Mouse (Mus musculus) forebrain, embryonic 11.5 days (tissue): ENCODE results near the gene Nol4l. TPM values are rescaled to one million over a fixed set of nuclear protein-coding genes. Genes with fewer than 3 reads are reported as not detected.

Source experiments
- ATAC-seq: fragments of 200-750 bp; cut with Nextera tagmentation; replicated peaks from 2 replicates; pipeline ENCODE4 v1.8.0; 2017; ENCODE audit warnings: moderate TSS enrichment; ENCODE audit not compliant: low FRiP score
- DNase-seq: peaks from one replicate; pipeline ENCODE4 v3.0.0-alpha.2; 2017; ENCODE audit warnings: low spot score
- H3K27ac ChIP-seq: fragments of 300-500 bp; sonication (generic); 2 replicates; pipeline ENCODE4 v1.5.1; 2014; ENCODE audit warnings: low read depth, low read length
- H3K27me3 ChIP-seq: fragments of 300-500 bp; sonication (generic); 2 replicates; pipeline ENCODE4 v1.6.1; 2014; ENCODE audit warnings: mild to moderate bottlenecking, low read length, mixed read lengths; ENCODE audit not compliant: control insufficient read depth, insufficient read depth
- H3K36me3 ChIP-seq: fragments of 300-500 bp; sonication (generic); 2 replicates; pipeline ENCODE4 v1.6.1; 2014; ENCODE audit warnings: mild to moderate bottlenecking, low read length, moderate library complexity, mixed read lengths; ENCODE audit not compliant: control insufficient read depth, insufficient read depth
- H3K4me1 ChIP-seq: fragments of 300-500 bp; sonication (generic); replicated peaks from 2 replicates; pipeline ENCODE4 v1.6.1; 2014; ENCODE audit warnings: low read length, mixed read lengths; ENCODE audit not compliant: control insufficient read depth, insufficient read depth
- H3K4me2 ChIP-seq: fragments of 300-500 bp; sonication (generic); 2 replicates; pipeline ENCODE4 v1.6.1; 2014; ENCODE audit warnings: low read depth, mild to moderate bottlenecking, low read length, moderate library complexity, mixed read lengths; ENCODE audit not compliant: severe bottlenecking
- H3K4me3 ChIP-seq: fragments of 300-500 bp; sonication (generic); 2 replicates; pipeline ENCODE4 v1.5.1; 2014; ENCODE audit warnings: low read depth, low read length
- H3K9ac ChIP-seq: fragments of 300-500 bp; sonication (generic); 2 replicates; pipeline ENCODE4 v1.6.1; 2014; ENCODE audit warnings: low read length
- H3K9me3 ChIP-seq: fragments of 300-500 bp; sonication (generic); 2 replicates; pipeline ENCODE4 v1.6.1; 2016; ENCODE audit warnings: low read length, mixed read lengths; ENCODE audit not compliant: control insufficient read depth
- WGBS: fragments of 180-500 bp; shearing (Covaris S2); extraction: QIAGEN DNeasy Blood & Tissue Kit; methylation state at CpG from one replicate; pipeline ENCODE4 v1.1.7; 2014; 5-methylcytosine and 5-hydroxymethylcytosine counted together
- polyA plus RNA-seq: library from polyadenylated mRNA; unstranded; fragments of >200 nt; fragmentation: Nextera tagmentation; extraction: Ambion mirVana; gene quantifications from 2 replicates; pipeline ENCODE4 v1.2.1, GENCODE M21; 2014

Gene Nol4l
- polyA plus RNA-seq, 1 experiment from 2014 or later: 25.6 TPM

- no peaks in the 10 kb centered on the region for H3K36me3 ChIP-seq
- H3K9me3 ChIP-seq: no peaks in the 10 kb centered on the region
- ATAC-seq (no peak), DNase-seq (no peak)
- peaks cover 23% of the 10 kb centered on the region for H3K4me1 ChIP-seq
- WGBS: 19% methylated on average over 6 of the region's 6 CpGs
- H3K27ac ChIP-seq: no peak overlapping the region
- no peak overlapping the region for H3K4me2 ChIP-seq
- no peak overlapping the region for H3K4me3 ChIP-seq
- H3K27me3 ChIP-seq: no peaks in the 10 kb centered on the region; the same call in 1 of the 2 replicates
- H3K9ac ChIP-seq: no peak overlapping the region
Measured at GRCm38 (mm10) chr2:153511562-153511961, 18.2 kb downstream of the Nol4l start.

- H3K36me3 ChIP-seq: no peaks in the 10 kb centered on the region
- no peak for ATAC-seq
- H3K9ac ChIP-seq: no peak overlapping the region
- DNase-seq: no peak
- no peak overlapping the region for H3K4me2 ChIP-seq
- 80% methylated on average over 8 of the region's 8 CpGs for WGBS
- H3K4me1 ChIP-seq: peaks cover 23% of the 10 kb centered on the region
- no peaks in the 10 kb centered on the region for H3K9me3 ChIP-seq
- no peak overlapping the region for H3K27ac ChIP-seq
- no peak overlapping the region for H3K4me3 ChIP-seq
- H3K27me3 ChIP-seq: no peaks in the 10 kb centered on the region
Measured at GRCm38 (mm10) chr2:153510136-153510535, 19.6 kb downstream of the Nol4l start.

GRCm38 (mm10) chr2:153509211-153510029, 20.4 kb downstream of the Nol4l start:
- Histone ChIP-seq H3K4me1 (peaks cover 23% of the 10 kb centered on the region), H3K27me3 (no peaks in the 10 kb centered on the region), H3K4me3 (no peak overlapping the region), H3K27ac (peak overlapping the region; percentile 67), H3K9me3 (no peaks in the 10 kb centered on the region), H3K9ac (peak overlapping the region; percentile 32; the same call in 1 of the 2 replicates), H3K4me2 (0 out of 2 replicates have a peak overlapping the region, but pooled peaks have one; percentile 24), H3K36me3 (no peaks in the 10 kb centered on the region)
- ATAC-seq (peak; percentile 68), DNase-seq (peak; percentile 76)
- WGBS: 8% methylated on average over 18 of the region's 18 CpGs

- H3K4me1 ChIP-seq: peaks cover 23% of the 10 kb centered on the region
- H3K4me3 ChIP-seq: no peak overlapping the region
- H3K27me3 ChIP-seq: no peaks in the 10 kb centered on the region
- H3K27ac ChIP-seq: no peak overlapping the region
- ATAC-seq: no peak
- no peaks in the 10 kb centered on the region for H3K9me3 ChIP-seq
- WGBS: 70% methylated on average over 3 of the region's 3 CpGs
- H3K36me3 ChIP-seq: no peaks in the 10 kb centered on the region
- peak overlapping the region; percentile 14; the same call in 1 of the 2 replicates for H3K9ac ChIP-seq
- no peak overlapping the region for H3K4me2 ChIP-seq
- DNase-seq: no peak
Measured at GRCm38 (mm10) chr2:153508405-153508804, 21.4 kb downstream of the Nol4l start.

- Histone ChIP-seq H3K4me2 (no peak overlapping the region), H3K27me3 (no peaks in the 10 kb centered on the region), H3K9ac (no peak overlapping the region), H3K4me1 (peaks cover 23% of the 10 kb centered on the region), H3K36me3 (no peaks in the 10 kb centered on the region), H3K27ac (no peak overlapping the region), H3K4me3 (no peak overlapping the region), H3K9me3 (no peaks in the 10 kb centered on the region)
- no peak for DNase-seq
- ATAC-seq: no peak
- 100% methylated on average over 2 of the region's 2 CpGs for WGBS
Measured at GRCm38 (mm10) chr2:153507969-153508368, 21.8 kb downstream of the Nol4l start.

- Histone ChIP-seq H3K4me3 (no peak overlapping the region), H3K27ac (no peak overlapping the region), H3K27me3 (no peaks in the 10 kb centered on the region), H3K4me2 (no peak overlapping the region), H3K4me1 (peaks cover 19% of the 10 kb centered on the region), H3K9me3 (no peaks in the 10 kb centered on the region), H3K36me3 (no peaks in the 10 kb centered on the region), H3K9ac (no peak overlapping the region)
- no peak for ATAC-seq
- DNase-seq: no peak
- WGBS: 90% methylated on average over 5 of the region's 5 CpGs
Measured at GRCm38 (mm10) chr2:153506385-153506784, 23.4 kb downstream of the Nol4l start.

GRCm38 (mm10) chr2:153499154-153499553, 30.6 kb downstream of the Nol4l start:
- no peak for ATAC-seq
- no peak for DNase-seq
- Histone ChIP-seq H3K4me3 (no peak overlapping the region), H3K9ac (no peak overlapping the region; the same call in 1 of the 2 replicates), H3K4me1 (peaks cover 24% of the 10 kb centered on the region), H3K36me3 (no peaks in the 10 kb centered on the region), H3K27ac (no peak overlapping the region), H3K9me3 (no peaks in the 10 kb centered on the region), H3K4me2 (no peak overlapping the region), H3K27me3 (no peaks in the 10 kb centered on the region)
- WGBS: 63% methylated on average over 4 of the region's 4 CpGs

- Histone ChIP-seq H3K9ac (peak overlapping the region; percentile 40), H3K4me3 (no peak overlapping the region), H3K4me1 (peaks cover 36% of the 10 kb centered on the region), H3K36me3 (no peaks in the 10 kb centered on the region), H3K4me2 (0 out of 2 replicates have a peak overlapping the region, but pooled peaks have one; percentile 18), H3K27ac (peak overlapping the region; percentile 84), H3K27me3 (peaks cover 5% of the 10 kb centered on the region), H3K9me3 (no peaks in the 10 kb centered on the region)
- 8% methylated on average over 13 of the region's 13 CpGs for WGBS
- DNase-seq (peak; percentile 77), ATAC-seq (peak; percentile 32)
Measured at GRCm38 (mm10) chr2:153496898-153497297, 32.9 kb downstream of the Nol4l start.

- DNase-seq (no peak), ATAC-seq (no peak)
- H3K27ac ChIP-seq: peak overlapping the region; percentile 84
- peaks cover 8% of the 10 kb centered on the region for H3K27me3 ChIP-seq
- H3K36me3 ChIP-seq: no peaks in the 10 kb centered on the region
- no peak overlapping the region for H3K4me3 ChIP-seq
- H3K4me1 ChIP-seq: peaks cover 42% of the 10 kb centered on the region
- WGBS: 82% methylated on average over 6 of the region's 6 CpGs
- H3K9ac ChIP-seq: peak overlapping the region; percentile 40
- H3K4me2 ChIP-seq: no peak overlapping the region
- H3K9me3 ChIP-seq: no peaks in the 10 kb centered on the region
Measured at GRCm38 (mm10) chr2:153496301-153496700, 33.5 kb downstream of the Nol4l start.
